Mouse (Mus musculus) thymus, adult 2 months (tissue): ENCODE results near the gene Gdi1.

ENCODE experiments used
- CTCF ChIP-seq: fragments of 200-500 bp; IDR thresholded peaks from 2 replicates; pipeline ENCODE4 v1.5.1; 2012; ENCODE audit warnings: mild to moderate bottlenecking, control low read depth, low read length, moderate library complexity, borderline replicate concordance; ENCODE audit not compliant: control insufficient read depth, poor library complexity, insufficient read depth; ENCODE audit errors: extremely low read depth
- POLR2A ChIP-seq: fragments of 200-500 bp; IDR thresholded peaks from 2 replicates; pipeline ENCODE4 v1.6.1; 2012; ENCODE audit warnings: mild to moderate bottlenecking, low read length, control low read depth, moderate library complexity; ENCODE audit not compliant: control insufficient read depth, poor library complexity, insufficient read depth; ENCODE audit errors: extremely low read depth

DNA sequence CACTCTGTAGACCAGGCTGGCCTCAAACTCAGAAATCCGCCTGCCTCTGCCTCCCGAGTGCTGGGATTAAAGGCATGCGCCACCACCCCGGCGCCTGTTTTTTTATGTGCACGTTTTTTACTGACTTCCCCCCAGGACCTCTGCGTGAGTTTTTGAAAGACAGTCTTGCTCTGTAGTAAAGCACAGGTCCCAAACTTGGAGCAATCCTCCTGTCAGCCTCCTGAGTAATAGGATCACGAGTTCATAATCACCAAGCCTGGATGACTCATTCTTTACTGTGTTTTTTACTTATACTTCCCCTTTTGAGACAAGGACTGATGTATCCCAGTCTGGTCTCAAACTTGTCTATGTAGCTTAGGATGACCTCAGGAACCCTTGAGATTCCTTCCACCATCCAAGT, 26.9 kb upstream of the Gdi1 start:
- no peak for TF ChIP-seq CTCF
- no peak for TF ChIP-seq POLR2A
